Mouse (Mus musculus) ovary, postnatal 36 days (tissue): ENCODE data around the gene Gm10203.

ENCODE experiments used
- DNase-seq: peaks from one replicate; pipeline ENCODE4 v3.0.0; 2022; ENCODE audit warnings: low spot score, mixed read lengths

Gm10203 gene

GRCm38 (mm10) chr6:149179064-149179463, 49.1 kb downstream of the Gm10203 start:
- no peak for DNase-seq
